Mouse (Mus musculus) stomach, postnatal 0 days (tissue): ENCODE results near the gene Ell.

Experiments
- CTCF ChIP-seq: IDR thresholded peaks from 2 replicates; pipeline ENCODE4 v1.5.1; 2016; ENCODE audit warnings: antibody characterized with exemption, low read depth, mild to moderate bottlenecking, moderate library complexity
- EP300 ChIP-seq: optimal IDR thresholded peaks from 2 replicates; pipeline ENCODE3; 2016; ENCODE audit warnings: antibody characterized with exemption

GRCm38 (mm10) chr8:70530314-70530713 is 8.9 kb upstream of the Ell start:
- TF ChIP-seq CTCF, result peak; percentile 27; the same call in 1 of the 2 replicates
- TF ChIP-seq EP300, result no peak
